Mouse (Mus musculus) skeletal muscle tissue, adult 2 months (tissue): ENCODE data around the gene Map4k1.
A peak's percentile ranks its signal among the peaks of the same experiment; 100 is the strongest.

Experiments
- DNase-seq: peaks from one replicate; pipeline ENCODE4 v3.0.0-alpha.2; 2012; ENCODE audit warnings: low read depth, low spot score

Gene Map4k1

DNA sequence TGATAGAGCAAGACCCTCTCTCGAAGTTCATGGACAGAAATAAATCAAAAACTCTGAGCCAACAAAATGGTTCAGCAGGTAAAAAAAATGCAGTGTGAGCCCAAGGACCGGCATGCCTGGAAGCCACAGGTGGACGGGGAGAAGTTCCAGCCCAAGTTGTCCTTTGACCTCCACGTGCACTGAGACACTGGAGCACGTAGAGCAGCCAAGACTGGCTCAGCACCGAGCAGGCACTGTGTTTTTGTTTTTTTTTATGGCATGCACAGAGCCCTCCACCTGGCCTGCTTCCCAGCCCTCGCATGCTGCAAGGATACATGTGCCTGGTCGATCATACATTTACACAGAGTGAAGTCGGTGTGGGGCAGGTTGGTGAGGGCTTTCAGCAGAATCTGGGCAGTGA is 4.3 kb upstream of the Map4k1 start:
- no peak for DNase-seq

DNA sequence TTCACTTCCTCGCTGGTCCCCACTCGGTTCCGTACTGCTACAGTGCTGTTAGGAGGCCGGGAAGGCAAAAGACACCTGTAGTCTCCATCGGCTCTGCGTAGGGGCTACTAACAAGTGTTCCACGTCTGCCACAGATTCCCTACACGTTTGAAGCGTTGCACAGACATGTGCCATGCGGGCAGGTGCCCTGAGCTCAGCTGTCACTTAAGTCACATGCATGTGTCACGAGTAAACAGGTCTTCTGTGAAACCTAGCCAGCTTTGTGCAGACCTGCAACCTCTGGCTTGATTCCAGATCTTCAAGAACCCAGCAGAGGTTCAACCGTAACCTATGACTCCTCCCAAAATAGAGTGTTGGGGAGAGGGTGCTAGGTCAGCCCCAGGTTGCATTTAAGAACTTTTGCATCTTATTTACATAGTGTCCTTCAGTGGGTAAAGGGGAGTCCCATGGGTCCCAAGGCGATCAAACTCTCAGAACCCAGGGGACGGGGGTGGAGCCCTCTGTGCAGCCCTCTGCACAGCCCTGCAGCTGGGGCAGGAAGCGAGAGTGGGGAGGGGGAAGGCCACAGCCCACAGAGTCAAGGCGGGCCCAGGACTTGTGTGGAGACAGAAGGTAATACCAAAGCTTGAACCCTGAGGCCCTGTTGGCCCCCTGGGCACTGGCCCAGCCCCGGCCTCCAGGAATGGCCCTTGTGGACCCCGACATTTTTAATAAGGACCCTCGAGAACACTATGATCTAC is 594 bp downstream of the Map4k1 start:
- DNase-seq, result peak; percentile 68

DNA sequence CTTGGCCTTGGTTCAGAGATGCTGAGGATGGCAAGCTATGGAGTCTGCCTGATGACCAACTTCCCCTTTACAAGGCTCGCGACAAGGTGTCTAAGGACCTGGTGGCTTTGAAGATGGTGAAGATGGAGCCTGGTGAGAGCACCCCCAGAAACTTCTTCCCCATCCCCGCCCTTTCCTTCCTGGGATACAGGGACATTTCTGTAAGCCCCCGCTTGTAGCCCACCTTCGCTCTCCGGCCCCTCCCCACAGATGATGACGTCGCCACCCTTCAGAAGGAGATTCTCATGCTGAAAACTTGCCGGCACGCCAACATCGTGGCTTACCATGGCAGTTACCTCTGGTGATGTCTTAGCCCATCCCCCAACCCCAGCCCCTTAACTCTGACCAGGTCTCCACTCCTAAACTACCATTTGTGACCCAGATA is 1.3 kb downstream of the Map4k1 start:
- no peak for DNase-seq

DNA sequence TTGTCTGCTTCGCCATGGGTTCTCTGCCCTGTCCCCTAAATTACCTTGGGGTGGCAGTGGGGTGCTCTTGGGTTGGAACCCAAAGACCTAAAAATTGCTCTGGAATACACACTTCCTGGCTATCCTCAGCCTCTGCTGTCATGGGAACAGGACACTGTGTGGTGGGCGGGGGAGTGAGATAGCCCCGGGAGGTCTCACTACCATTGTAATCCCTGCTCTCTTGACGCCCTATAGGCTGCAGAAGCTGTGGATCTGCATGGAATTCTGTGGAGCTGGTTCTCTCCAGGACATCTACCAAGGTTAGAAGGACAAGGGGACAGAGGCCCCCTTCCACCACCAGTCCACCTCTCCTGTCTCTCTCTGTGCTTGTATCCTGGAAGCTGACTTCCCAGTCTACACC is 2.0 kb downstream of the Map4k1 start:
- DNase-seq, result no peak

DNA sequence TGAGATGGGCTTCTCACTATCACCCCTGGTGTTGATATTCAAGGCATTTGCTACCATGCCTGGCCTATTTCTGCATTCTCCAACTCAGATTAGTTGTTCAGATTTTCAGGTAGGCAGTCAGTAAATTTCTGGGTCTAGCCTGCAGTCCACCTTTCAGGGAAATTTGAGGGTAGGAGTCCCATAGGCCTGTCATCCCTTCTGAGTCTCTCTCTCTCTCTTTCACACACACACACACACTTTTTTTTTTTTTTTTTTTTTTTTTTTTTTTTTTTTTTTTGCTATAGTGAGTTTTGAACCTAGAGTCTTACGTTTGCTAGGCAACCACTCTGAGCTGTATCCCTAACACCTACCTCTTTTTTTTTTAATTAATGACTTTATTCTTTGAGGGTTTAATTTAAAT is 2.6 kb downstream of the Map4k1 start:
- DNase-seq, result no peak

DNA sequence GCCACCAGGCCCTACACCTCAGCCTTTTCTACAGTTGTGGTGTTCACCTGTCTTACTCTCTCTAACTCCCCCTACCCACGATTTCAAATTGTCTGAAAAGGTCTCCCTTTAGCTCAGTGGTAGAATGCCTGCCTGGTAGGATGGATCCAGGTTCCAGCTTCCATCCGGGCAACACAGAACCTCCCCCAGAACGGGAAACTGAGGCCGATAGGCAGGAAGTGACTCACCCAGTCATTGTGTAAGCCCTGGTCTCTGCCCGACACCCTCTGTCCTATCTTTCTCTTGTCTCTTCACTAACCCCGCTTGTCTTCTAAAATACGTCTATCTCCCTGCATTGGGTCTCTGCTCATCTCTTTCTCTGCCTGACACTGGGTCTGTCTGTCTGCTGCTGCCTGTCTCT is 3.4 kb downstream of the Map4k1 start:
- no peak for DNase-seq

DNA sequence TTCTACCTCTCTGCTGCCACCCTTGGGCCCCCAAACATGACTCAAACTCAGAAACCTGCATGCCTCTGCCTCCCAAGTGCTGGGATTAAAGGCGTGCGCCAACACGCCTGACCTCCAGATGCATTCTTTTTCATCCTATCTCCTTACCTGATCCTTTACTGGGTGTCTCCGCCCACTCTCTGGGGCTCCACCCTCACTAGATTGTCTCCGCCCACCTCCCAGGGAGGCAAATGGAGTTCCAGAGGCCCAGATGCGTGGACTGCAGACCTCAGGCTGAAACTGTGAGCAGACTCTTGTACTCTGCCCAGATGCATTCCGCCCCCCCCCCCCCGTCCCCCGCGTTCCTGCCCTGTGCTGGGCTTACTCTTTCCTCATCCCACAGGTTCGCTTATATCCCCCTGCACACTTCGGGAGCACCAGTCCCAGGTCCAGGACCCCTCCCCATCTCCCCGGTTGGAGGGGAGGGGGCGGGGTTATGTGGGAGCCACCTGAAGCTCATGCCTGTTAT is 9.0 kb downstream of the Map4k1 start:
- DNase-seq, result no peak

DNA sequence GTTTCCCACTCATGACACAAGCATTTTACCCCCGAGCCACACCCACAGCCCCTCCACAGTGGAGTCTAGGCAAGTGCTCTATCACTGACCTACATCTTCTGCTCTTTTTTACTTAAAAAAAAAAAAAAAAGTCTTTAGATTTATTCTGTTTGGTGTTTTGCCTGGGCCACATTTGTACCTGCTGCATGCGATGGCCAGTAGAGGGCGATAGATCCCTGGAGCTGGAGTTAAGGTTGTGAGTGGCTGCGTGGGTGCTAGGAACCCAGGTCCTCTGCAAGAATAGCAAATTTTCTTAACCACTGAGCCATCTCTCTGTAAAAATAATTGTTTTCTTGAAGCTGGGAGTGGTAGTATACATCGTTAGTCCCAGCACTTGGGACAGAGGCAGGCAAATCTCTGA is 9.8 kb downstream of the Map4k1 start:
- no peak for DNase-seq

DNA sequence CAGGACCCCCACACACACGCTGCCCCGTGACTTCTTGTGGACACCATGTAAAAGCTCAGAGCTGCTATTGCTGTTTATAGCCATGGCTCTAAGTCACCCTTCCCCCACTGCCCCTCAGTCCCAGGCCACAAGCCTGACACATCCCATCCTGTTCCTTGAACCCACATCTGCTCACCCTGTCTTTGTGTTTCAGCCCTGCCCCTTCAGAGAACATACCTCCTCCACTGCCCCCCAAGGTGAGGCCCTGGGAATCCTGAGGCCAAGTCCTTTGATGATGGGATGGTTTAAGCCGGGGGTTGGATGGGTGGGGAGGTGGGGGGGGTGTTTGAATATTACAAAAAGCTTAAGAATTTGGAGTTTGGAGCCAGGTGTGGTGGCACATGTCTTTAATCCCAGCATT is 11.1 kb downstream of the Map4k1 start:
- no peak for DNase-seq

DNA sequence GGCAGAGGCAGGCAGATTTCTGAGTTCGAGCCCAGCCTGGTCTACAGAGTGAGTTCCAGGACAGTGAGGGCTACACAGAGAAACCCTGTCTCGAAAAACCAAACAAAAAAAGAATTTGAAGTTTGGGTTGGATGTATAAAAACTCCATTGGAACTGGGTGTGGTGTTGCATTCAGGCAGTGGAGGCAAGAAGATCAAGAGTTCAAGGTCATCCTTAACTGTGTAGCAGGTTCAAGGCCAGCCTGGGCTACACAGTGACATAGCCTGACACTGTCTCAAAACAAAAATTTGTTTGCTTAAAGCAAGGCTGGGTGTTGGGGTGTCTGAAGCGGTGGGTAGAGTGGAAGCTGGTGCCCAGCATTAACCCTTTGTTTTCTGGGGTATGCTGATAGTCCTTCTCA is 11.6 kb downstream of the Map4k1 start:
- no peak for DNase-seq

DNA sequence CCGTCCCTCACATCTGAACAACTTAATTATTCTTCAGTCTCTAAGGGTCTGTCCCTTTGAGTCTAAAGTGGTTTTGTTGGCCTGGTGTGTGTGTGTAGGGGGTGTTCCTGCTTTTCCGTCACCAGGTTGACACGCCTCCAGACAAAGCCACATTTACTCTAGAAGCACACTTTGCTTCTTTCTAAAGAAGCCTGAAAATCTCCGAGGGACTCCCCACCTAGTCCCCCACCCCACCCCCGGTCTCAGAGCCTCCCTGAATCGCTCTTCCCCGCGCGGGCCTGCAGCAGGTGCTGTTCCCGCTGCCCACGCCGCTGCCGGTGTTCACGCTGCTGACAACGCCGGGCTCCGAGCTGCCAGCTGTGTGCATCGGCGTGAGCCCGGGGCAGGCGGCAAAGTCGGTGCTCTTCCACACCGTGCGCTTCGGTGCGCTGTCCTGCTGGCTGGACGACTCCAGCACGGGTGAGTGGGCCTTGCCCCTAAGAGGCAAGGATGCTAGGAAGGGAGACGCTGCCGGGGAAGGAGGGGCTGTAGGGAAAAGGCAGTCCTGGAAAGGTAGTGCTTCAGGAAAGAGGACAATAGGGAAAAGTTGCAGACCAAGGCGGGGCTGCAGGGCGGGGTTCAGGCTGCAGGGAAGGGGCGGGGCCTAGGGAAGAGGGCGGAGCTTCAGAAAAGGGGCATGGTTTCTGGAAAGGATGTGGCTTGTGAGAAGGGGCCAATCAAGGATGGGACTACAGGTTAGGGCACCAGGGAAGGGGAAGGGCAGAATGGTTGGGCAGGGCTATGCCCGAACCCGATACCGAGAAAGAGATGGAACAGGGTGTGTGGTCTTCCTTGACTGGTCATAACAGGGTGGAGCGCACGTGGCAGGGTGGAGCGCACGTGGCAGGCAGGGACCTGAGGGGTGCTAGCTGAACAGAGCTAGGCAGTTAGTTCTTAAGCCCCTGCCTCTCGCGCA is 19.1 kb downstream of the Map4k1 start:
- DNase-seq, result peak; percentile 68

DNA sequence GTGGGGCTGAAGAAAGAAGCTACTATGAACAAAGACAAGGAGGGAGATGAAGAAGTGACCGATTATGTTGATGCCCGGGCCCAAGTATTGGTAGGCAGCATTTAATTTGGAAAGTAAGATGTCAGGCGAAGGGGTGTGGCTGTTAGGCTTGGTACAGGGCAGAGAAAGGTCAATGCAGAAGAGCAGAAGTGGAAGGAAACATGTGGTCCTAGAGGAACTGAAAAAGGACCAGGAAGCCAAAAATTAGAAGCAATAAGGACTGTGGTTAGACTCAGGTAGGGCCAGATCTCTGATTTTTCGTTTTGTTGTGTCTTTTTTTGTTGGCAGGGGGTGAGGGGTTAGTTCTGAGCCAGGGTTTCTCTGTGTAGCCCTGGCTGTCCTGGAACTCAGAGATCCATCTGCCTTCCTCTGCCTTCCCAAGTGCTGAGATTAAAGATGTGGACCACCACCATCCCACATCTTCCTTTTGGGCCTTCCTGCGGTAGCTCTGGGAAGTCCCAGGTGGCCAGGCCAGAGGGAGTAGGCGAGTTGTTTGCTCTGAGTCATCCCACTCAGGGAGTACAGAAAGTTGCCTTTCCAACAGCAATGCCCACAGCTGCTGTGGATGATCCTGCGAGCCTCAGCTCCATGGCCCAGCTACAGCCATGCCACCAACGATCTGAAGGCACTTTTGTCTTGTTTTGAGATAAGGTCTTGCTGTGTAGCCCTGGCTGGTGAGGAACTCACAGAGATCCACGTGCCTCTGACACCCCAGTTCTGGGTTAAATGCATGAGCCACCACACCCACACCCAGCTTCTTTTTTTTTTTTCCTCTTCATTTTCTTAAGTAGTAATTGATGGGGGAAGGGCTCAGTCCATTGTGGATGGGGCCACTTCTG is 25.6 kb downstream of the Map4k1 start:
- no peak for DNase-seq

DNA sequence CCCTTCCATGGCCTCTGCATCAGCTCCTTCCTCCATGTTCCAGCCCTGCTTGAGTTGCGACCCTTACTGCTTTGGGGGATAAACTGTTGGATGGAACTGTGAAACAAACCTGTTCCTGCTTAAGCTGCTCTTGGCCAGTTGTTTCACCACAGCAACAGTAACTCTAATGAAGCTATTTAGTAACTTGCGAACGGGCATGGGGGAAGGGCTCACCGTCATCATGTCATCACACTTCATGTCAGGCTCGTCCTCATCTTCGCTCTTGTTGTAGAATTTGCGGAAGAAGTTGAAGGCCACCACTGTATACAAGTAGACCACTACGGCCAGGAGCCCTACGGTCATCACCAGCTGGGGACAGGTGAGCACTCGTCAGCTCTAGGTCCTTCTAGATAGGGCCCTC is 26.3 kb downstream of the Map4k1 start:
- DNase-seq, result no peak

DNA sequence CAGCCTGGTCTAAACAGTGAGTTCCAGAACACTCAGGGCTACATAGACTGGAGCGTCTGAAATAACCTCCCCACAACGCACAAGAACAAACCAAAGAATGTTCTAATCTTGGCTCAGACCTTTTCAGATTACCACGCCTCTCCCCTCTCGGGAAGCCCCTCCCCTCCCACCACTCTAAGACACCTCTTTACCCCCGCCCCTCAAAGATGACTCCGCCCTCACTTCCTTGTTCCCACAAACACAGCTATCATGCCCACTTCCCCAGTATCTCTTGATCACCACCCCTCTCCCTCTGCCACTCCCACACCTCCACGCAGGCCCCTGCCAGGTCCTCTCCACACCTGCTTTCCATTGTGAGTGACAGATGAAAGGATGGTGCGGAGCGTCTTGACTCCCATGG is 26.9 kb downstream of the Map4k1 start:
- no peak for DNase-seq

DNA sequence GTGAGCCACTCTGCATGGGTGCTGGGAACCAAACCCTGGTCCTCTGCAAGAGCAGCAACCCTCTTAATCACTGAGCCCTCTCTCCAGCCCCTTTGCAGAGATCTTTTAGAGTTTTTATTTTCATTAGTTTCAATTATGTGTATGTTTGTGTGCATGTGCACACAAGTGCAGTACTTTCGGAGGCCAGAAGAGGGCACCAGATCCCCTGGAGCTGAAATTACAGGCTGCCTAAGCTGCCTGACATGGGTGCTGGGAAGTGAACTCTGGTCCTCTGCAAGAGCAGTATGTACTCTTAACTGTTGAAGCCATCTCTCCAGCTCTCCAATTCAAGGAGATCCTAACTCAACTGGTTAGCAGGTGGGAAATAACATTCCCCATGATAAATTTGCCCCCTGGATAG is 33.1 kb downstream of the Map4k1 start:
- no peak for DNase-seq

DNA sequence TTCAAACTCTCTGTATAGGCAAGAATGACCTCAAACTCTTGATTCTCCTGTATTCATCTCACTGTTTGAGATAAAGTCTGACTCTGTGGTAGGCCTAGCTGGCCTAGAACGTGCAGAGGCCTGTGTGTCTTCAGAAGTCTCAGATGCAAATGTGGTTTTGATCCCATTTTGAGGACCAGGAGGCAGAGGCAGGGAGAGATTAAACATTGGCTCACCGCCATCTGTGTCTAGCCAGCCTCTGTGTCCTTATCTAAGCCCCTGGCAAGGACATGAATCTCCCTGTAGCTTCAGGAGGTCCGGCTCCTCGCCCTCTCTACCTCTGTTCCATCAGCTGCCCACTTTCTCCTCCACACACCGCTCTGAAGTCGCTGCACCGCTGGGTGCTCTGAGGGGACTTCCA is 34.6 kb downstream of the Map4k1 start:
- DNase-seq, result no peak

DNA sequence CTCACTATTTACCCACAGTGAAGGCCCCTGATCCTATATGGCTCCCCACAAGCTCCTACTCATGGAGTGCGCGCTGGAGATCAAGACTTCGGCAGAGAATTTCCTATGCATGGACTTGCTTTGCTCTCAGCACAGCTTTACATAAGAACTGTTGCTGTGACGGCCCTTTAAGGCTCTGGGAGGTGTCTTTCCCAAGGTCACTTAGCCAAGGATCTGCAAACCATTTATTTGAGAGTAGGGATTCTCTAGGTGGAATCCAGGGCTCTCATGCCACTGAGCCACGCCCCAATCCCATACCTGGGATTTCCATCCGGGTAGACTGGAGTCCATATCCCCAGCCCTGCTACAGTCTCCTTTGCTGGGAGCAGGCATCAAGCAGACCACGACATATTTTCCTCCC is 35.4 kb downstream of the Map4k1 start:
- DNase-seq, result no peak

DNA sequence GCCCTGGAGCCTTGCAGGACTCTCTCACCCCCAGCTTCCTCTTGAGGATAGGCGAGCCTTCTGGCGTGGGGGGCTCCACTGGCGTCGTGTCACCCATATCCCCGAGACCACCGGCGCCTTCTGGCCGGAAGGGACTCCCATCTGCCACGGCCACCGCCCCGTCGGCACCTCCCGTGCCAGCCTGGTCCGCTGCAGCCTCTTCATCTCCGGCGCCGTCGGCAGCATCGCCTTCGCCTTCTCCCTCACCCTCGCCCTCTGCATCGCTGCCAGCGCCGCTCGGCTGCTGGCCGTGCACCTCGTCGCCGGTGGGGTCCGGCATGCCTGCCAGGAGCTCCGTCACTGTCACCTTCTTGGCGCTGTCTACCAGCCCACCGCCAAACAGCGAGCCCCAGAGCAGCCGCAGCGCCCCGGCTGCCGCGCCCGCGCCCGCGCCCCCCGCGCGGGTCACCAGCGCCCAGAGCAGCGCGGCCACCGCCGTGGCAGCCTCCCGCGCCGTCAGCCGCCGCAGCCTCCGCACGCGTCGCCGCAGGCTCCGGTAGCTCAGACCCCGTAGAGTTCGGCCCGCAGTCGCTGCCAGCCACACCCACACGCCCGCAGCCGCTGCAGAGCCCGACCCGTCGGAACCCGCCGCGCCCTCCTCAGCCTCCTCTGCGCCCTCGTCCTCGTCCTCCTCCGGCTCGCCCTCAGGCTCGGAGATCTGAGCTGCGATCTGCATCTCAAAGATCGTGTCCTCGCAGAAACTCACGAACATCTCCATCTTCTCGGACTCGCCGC is 37.8 kb downstream of the Map4k1 start:
- DNase-seq, result no peak

DNA sequence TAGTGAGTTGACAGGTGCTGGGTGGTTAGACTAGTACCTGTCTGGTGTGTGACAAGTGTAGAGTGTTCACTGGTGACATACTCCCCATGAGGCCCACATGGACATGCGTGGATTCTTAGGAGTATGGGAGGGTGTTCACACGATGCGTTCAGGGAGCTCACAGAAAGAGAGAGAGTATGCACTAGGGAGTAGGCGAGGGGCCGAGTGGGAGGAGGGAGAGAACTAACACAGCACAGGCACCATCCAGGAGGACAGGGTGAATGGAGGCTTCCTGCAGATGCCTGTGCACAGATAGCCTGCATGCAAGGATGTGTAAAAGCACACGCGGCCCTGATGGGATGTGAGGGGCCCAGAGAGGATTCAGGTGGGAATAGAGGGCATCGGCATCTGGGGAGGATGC is 40.6 kb downstream of the Map4k1 start:
- DNase-seq, result no peak

DNA sequence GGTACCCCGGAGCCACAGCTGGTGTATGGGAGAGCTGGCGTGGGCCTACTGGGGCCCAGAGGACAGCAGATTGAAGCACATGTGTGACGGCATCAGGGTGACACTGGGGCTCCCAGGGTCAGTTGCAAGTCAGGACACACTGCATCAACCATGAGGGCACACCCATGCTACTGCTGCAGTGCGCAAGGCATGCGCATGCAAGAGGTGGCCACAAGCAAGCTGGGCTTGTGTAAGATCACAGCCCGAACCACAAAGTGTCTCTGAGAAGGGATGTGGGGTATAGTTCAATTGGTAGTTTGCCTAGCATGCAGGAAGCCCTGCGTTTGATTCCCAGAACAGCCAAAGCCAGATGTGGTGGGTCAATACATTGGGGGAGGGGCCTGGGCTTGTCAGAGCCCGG is 41.7 kb downstream of the Map4k1 start:
- DNase-seq, result no peak

DNA sequence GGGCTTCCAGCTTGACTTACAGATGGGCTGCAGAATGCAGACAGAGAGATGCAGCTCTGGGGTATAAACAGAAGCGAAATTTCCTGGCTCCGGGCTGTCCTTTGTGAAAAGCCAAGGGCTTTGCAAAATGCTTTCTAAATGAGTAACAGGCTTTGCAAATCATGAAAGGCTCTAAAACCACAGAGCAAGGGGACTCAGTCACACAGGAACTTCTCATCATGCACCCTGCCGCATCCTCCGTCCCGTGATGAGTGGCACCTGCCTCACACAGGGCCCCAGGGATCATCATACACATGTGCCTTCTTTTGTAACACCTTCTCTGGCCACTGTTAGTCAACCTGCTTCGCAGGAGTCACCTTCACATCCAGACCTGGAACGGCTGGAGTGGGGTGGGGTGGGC is 43.7 kb downstream of the Map4k1 start:
- DNase-seq, result no peak
